Mouse (Mus musculus): ENCODE data around the gene Rln1.

Rln1 gene

GRCm38 (mm10) chr19:29361468-29362130, 27.1 kb upstream of the Rln1 start:
- DNase-seq (ENCODE audit: low read depth, low spot score), result peak; percentile 88

GRCm38 (mm10) chr19:29360251-29360650, 25.8 kb upstream of the Rln1 start:
- no peak for DNase-seq (ENCODE audit: low read depth, low spot score)

DNA sequence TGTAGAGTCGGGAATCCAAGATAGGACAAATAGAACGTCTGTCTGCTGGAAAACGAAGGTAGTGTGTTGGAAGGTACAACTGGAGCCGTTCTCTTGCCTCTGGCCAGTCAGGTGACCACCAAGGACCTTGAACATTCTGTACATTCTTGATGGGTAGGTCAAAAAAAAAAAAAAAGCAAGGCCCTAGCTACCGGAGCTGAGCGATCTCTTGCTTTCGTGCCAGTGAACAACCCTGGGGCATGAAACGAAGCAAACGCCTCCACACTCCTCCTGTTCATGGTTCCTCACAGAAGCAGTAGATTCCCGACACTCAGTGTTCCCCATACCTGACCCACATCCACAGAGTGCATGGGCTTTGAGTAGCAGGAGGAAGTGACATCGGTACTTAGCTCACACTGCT, 21.8 kb upstream of the Rln1 start:
- DNase-seq (ENCODE audit: low read depth, low spot score), result no peak

DNA sequence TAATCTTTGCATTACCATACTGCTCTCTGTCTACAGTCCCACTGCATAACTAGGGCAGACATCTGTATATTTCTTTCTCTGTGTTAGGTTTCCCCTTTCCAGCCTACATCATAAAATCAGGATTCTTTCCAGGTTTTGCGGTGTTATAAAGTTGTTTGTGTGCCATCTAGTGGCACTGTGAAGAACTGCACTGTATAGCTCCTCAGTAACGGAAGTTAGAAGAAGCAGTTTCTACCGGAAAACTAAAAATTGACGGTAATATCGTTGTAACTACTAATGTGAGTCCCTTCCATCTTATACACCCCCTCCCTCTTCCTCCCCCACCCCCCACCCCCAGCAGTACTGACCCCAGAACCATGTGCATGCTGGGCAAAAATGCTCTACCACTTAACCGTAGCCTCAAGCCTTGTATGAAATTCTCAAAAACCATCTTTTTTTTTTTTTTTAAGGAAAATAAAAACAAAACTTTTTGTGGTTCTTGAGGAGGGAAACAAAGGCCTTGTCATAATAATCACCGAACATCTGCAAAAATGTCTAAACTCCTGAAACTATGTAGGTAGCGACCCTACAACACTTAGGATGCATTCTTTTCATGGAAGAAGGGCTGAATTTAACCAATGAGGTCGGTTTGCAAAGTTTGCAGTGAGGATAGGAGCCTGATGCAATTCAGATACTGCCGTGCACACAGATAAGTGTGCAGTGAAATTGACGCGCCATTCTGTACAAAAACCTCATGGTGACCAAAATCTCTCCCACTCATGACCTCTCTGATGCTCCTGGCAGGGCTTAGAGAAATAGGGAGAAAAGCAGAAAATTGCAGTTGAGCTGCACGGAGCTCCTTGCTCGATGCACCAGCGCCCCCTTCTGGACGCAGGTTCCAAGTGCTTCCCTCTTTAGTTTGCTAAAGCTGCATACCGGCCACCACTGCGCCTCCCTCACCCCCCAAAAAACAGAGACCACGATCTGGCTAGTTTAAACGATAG, 20.7 kb upstream of the Rln1 start:
- DNase-seq (ENCODE audit: low read depth, low spot score), result peak; percentile 62

DNA sequence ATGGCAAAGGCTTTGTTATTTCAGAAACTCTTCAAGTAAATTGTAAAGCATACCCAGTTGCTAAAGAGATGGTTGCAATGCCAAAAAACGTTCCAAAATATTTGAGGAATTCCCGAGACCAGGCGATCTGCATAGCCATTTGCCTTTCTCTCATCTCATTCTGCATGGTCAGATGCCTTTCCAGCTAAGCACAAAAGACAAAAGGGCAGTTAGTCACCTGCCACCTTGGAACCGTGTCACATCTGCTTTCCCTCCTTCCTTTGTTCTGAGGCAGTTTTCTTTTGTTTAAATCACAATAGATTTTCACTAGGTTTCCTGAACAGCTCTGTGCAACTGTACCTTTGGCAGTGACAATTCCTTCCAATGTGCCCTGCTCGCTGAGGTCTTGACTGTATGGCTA, 16.5 kb upstream of the Rln1 start:
- no peak for DNase-seq (ENCODE audit: low read depth, low spot score)

DNA sequence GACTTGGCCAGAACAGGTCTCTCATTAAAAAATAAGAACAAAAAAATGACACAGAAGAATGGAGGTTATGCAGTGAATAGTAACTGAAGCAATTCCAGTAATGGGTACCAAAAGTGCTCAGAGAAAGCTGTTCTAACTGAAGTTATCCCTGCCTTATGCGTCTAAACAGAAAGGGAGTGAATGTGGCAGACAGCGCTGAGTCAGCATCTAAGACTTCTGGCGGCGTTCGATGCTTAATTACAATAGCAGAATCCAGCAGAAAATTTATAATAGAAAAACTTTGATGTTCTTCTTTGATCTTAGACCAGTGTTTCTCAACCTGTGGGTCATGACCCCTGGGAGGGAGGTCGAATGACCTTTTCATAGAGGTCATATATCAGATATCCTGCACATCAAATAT, 11.2 kb upstream of the Rln1 start:
- no peak for DNase-seq (ENCODE audit: low read depth, low spot score)

DNA sequence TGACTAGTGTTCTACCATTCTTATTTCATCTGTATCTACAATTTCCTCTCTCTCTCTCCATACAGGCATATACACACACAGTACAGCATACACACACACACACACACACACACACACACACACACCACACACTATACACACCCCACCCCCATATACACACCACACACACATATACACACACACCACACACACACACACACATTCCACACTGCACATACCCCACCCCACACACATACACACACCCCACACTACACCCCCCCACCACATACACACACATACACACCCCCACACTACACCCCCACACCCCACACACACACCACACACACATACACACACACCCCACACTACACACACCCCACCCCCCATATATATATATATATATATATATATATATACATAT, 10.4 kb upstream of the Rln1 start:
- no peak for DNase-seq (ENCODE audit: low read depth, low spot score)

GRCm38 (mm10) chr19:29342281-29342680, 7.8 kb upstream of the Rln1 start:
- no peak for DNase-seq (ENCODE audit: low read depth, low spot score)

- DNase-seq (ENCODE audit: low read depth, low spot score), result no peak
These were observed 6.6 kb upstream of the Rln1 start for GRCm38 (mm10) chr19:29341029-29341428.

DNA sequence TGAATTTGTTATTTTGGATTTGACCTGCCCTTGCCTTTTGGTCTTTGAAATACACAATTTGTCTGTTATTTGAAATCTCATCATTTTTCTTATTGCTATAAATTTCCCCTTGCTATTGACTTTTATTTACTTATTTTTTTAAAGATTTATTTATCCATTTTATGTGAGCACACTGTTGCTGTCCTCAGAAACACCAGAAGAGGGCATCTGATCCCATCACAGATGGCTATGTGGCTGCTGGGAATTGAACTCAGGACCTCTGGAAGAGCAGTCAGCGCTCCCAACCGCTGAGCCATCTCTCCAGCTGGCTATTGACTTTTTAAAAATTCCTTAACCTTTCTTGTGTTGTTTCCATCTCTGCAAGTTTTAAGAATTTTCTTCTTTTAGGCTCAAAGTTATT, 2.2 kb upstream of the Rln1 start:
- no peak for DNase-seq (ENCODE audit: low read depth, low spot score)

DNA sequence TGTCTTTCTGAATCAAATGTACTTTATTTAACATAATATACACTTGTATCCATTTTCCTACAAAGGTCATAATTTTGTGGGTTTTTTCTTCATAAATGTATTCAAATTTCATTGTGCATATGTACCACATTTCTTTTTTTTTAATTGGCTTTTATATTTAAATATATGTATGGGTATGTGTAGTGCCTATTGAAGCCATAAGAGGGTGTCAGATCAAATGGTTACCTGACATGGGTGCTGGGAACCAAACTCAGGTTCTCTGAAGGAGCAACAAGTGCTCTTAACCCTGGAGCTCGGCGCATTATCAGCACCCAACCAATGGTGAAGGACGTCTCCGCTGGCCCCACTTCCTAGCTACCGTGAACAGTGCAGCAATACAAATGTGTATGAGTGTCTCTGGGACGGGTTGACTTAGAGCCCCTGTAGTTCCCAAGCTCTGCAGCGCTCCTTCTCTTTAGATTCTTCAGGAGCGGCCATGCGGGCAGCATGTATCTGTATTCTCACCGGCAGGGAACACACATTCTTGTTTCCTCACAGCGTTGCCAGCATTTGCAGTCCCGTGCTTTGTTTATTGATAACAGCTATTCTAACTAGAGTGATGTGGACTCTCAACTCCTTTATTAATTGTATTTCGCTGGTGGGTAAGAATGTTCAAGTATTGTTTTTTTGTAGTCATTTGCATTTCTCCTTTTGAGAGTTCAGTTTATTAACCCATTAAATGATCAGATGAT, 7.5 kb downstream of the Rln1 start:
- DNase-seq (ENCODE audit: low read depth, low spot score), result no peak

DNA sequence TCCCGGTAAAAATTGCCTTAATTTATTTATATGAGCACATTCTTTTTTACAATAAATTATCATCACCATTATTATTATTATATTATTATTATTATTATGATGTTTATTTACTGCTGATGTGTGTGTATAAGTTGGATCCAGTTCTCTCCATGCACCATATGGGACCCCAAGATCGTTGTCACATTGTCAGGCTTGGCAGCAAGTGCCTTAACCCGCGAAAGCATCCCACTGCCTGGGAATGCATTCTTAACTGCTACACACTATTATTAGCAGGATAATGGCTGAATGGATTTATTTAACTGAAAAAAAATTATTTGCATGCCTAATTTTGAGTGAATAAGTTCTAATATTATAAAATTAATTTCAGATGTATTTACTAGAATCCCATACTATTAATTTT, 8.1 kb downstream of the Rln1 start:
- DNase-seq (ENCODE audit: low read depth, low spot score), result no peak

DNA sequence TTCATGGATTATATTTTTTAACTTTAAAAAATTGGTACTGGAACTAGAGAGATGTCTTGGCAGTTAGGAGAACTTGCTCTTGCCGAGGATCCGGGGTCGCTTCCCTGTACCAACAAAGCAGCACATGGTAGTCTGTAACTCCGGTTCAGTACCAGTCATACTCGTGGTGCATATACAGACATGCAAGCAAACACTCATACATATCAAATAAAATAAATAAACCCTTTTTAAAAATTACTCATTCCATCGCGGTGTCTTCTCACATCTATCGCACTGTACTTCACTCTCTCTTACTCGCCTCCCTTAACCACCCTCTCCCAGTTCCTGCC, 8.7 kb downstream of the Rln1 start:
- no peak for DNase-seq (ENCODE audit: low read depth, low spot score)

DNA sequence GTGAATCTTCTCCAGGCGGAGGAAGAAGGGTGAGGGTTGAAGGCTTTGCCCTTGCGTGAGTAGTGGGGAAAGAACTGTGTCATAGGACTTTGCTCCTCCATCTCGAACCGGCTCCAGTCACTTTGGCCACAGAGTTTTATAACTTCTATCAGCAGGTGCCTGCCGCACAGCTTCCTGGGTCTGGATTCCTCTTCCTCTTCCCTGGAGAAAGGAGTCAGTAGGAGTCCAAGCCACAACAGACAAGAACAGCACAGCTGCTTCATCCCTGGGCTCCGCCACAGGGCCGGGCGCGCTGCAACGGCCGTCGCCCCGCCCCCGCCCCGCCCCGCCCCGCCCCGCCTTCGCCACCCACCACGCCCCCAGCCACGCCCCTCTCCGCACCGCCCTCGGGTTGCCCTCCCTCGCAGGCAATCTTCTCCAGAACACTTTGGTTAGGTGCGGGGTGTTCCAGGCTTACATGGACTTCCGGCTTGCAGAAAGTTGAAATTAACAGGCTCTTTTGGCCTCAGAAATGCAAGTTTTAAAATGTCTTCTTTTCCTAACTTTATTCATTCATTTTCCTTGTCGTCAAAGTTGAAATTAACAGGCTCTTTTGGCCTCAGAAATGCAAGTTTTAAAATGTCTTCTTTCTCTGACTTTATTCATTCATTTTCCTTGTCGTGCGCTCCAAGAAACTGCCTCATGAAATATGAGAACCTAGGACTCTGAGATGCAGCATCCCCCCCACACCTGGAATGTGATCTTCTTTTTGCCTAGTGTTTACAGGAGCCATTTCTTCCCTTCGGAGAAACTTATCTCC, 9.2 kb downstream of the Rln1 start, which contains the start of gene Insl6:
Gene Insl6 (minus strand): TSS at position 304 of the 799 bp plus-strand sequence.
- peak; percentile 19 for DNase-seq (ENCODE audit: low read depth, low spot score)

GRCm38 (mm10) chr19:29323416-29324049, 10.9 kb downstream of the Rln1 start:
- no peak for DNase-seq (ENCODE audit: low read depth, low spot score)

GRCm38 (mm10) chr19:29312661-29313060, 21.8 kb downstream of the Rln1 start:
- DNase-seq (ENCODE audit: low read depth, low spot score), result no peak

GRCm38 (mm10) chr19:29311791-29312190, 22.7 kb downstream of the Rln1 start:
- DNase-seq (ENCODE audit: low read depth, low spot score), result no peak

- no peak for DNase-seq (ENCODE audit: low read depth, low spot score)
These were observed 25.6 kb downstream of the Rln1 start for GRCm38 (mm10) chr19:29308832-29309231.

DNA sequence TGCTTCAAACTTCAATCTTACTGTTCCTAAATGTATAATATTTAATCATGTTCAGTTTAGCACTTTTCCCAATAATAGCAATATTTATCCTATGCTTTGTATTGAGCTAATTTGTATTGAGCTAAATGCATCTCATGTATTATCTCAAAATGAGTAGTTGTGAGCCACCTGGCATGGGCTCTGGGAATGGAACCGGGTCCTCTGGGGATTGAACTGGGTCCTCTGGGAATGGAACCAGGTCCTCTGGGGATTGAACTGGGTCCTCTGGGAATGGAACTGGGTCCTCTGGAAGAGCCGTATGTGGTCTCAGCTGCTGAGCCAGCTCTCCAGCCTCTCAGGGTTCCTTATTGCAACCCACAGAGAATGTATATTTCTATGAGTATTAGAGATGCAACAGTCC, 32.4 kb downstream of the Rln1 start:
- DNase-seq (ENCODE audit: low read depth, low spot score), result no peak

- no peak for DNase-seq (ENCODE audit: low read depth, low spot score)
These were observed 33.6 kb downstream of the Rln1 start for GRCm38 (mm10) chr19:29300919-29301318.

DNA sequence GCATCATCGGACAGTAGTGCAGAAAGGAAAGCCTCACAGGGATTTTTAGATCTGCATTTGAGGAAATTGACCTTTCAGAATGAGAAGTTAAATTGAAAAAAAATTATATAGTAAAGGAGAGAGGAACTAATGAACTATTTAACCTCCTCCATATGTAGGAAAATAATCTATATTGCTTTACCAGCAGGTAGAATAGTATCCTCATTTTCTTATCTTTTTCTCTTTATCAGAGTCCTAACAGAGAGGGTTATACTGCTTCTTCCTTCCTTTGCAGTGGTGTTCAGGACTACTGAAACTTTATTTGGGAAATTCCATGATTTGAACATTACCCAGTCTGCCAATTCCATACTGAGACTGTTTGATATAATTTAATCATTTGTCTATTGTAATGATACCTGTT, 37.1 kb downstream of the Rln1 start:
- no peak for DNase-seq (ENCODE audit: low read depth, low spot score)
